Mouse (Mus musculus) stomach, postnatal 0 days (tissue): ENCODE measurements at regions not wholly inside any gene's neighbourhood (a gene's known extent, or its start where the extent isn't known, plus 50 kb on each side); places are given as distances from the start of the nearest gene placed in this dataset.

Experiments
- CTCF ChIP-seq: IDR thresholded peaks from 2 replicates; pipeline ENCODE4 v1.5.1; 2016; ENCODE audit warnings: antibody characterized with exemption, low read depth, mild to moderate bottlenecking, moderate library complexity
- EP300 ChIP-seq: optimal IDR thresholded peaks from 2 replicates; pipeline ENCODE3; 2016; ENCODE audit warnings: antibody characterized with exemption

GRCm38 (mm10) chr4:47567694-47568093, 93.2 kb downstream of the Sec61b start:
- TF ChIP-seq EP300 = no peak
- no peak for TF ChIP-seq CTCF
